Mouse (Mus musculus) adrenal gland, adult (tissue): ENCODE results near the gene Pum2.

Experiments used
- DNase-seq, 2 experiments: peaks; one replicate each; pipeline ENCODE4 v3.0.0; 2022 to 2023; ENCODE audit warnings: low spot score in 1 of 2; ENCODE audit not compliant: inconsistent age in 2 of 2

The Pum2 gene

DNA sequence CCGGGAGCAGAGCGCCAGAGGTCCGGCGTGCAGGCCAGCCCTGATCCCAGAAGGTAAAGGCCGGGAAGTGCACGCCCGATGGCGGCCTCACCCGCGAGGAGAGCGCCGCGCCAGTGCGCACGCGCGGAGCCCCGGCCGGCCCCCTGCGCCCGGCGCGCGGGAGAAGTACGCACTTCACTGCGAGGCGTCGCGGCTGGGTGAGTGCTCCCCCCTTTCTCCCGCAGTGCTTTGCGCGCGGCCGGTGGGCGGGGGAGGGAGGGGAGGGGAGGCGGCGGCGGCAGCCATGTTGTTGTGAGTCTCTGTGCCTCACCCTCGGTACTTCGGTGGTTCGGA is at the start of gene Pum2:
Pum2 (plus strand) TSS at position 161 of the 333 bp plus-strand sequence.
- peak; percentile 96 to 97 for DNase-seq

DNA sequence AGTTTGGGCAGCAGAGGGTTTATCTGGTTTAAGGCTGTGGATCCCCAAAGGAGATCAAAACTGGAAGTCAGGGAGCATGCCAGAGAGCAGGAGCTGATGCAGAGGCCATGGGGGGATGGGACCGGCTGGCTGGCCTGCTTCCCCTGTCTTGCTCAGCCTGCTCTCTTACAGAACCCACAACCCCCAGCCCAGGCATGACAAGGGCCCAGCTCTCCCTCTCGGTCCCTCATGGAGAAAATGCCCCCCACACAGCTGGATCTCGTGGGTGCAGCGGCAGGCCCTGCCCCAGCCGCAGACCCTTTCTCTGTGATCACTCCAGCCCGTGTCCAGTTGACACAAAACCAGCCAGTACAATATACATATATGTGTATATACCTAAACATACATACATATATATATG is 44.4 kb upstream of the Pum2 start:
- DNase-seq: peak in 1 of 2 experiments; percentile 15

DNA sequence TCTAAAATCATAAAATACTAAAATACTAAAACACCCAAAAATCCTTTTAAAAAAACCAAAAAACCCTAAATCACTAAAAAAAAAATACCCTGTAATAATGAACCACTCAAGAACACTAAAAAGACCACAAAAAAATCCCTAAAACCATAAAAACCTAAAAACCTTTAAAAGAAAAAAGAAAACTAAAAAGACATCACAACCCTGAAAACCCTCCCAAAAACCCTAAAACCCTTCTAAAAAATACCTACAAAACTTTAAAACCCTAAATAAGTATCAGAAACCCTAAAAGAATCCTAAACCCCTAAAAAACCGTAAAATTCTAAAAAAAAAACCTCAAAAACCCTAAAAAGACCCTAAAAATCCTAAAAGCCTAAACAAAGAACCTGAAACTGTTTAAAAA is 42.2 kb upstream of the Pum2 start:
- DNase-seq: no peak

GRCm38 (mm10) chr12:8632737-8633365 is 41.1 kb upstream of the Pum2 start:
- no peak for DNase-seq

- no peak for DNase-seq
Observed at GRCm38 (mm10) chr12:8634306-8634705, 39.6 kb upstream of the Pum2 start.

DNA sequence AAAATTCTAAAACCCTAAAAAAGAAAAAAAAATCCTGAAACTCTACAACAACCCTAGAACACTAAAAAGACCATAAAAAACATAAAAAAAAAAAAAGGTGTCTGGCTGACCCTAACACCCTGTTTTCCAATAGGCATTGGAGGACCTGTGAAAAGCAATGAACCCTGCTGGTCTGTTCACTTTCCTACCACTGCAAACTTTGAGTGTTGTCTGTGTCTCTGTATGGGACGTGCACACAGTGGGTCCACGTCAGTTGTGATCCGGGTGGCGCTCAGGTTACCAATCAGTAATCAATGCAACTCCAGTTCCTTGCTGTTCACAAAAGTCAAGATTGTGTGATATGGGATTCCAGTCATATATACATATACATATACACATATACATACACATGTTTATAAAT is 38.4 kb upstream of the Pum2 start:
- peak in 1 of 2 experiments; percentile 21 for DNase-seq

- peak in 1 of 2 experiments; percentile 50 for DNase-seq
Observed at GRCm38 (mm10) chr12:8636945-8637344, 37.0 kb upstream of the Pum2 start.

DNA sequence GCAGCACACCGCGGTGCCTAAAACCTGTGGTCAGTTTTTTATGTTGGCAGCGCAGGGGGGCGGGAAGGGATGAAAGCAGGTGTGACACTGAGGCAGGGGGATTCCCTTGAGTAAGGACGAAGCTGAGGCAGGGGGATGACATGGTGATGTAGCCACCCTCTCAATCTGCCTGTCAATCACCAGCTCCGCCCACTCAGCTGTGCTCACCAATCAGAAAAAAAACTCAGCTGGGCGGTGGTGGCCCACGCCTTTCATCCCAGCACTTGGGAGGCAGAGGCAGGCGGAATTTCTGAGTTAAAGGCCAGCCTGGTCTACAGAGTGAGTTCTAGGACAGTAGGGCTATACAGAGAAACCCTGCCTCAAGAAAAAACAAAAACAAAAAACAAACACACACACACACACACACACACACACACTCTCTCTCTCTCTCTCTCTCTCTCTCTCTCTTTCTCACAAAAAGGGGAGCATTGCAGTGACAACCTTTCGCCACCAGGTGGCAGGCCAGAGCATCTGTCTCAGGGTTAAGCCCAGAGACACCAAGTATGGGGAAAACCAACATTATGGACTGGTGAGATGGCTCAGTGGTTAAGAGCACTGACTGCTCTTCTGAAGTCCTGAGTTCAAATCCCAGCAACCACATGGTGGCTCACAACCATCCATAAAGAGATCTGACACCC is 35.4 kb upstream of the Pum2 start:
- DNase-seq: peak; percentile 72 to 92

DNA sequence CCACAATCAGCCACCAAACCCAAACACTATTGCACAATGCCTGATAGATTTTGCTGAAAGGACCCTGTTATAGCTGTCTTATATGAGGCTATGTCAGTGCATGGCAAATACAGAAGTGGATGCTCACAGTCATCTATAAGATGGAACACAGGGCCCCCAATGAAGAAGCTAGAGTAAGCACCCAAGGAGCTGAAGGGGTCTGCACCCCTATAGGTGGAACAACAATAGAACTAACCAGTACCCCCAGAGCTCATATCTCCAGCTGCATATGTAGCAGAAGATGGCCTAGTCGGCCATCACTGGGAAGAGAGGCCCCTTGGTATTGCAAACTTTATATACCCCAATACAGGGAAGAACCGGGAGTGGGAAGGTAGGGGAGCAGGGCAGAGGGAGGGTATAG is 33.7 kb upstream of the Pum2 start:
- peak in 1 of 2 experiments; percentile 60 for DNase-seq

- DNase-seq: peak; percentile 98 to 100
Observed at GRCm38 (mm10) chr12:8640711-8641424, 33.1 kb upstream of the Pum2 start.

DNA sequence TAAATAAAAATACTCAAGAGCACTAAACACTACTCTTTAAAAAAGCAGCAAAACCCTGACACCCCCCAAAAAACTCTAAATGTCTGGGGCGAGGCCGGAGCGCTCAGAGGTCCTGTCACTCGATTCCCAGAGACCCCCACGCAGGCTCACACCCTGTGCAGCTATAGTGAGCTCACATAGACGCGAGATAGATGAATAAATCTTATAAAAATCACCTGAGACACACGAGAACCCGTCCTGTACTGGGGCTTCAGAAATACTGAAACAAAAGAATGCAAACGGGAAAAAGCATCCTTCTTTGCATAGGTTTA is 32.6 kb upstream of the Pum2 start:
- no peak for DNase-seq

- DNase-seq: peak in 1 of 2 experiments; percentile 9
Observed at GRCm38 (mm10) chr12:8648211-8648610, 25.7 kb upstream of the Pum2 start.

DNA sequence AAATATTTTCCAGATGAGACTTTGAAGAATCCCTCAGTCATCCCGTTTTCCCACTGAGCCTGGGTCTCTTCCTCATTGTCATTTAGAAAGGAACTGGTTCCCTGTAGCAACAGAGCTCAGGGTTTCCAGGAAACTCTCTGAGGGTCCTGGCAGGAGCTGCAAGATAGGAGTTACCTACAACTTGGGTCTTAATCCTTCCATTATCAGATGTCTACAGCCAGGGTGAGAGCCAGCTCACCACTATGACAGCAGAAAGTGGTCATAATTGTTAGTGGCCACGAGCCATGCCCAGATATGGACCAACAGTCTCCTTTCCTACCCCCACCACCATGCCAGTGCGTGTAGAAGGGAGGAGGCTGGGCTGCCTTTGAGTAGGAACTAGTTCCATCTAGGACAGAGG is 23.9 kb upstream of the Pum2 start:
- peak in 1 of 2 experiments; percentile 11 for DNase-seq

DNA sequence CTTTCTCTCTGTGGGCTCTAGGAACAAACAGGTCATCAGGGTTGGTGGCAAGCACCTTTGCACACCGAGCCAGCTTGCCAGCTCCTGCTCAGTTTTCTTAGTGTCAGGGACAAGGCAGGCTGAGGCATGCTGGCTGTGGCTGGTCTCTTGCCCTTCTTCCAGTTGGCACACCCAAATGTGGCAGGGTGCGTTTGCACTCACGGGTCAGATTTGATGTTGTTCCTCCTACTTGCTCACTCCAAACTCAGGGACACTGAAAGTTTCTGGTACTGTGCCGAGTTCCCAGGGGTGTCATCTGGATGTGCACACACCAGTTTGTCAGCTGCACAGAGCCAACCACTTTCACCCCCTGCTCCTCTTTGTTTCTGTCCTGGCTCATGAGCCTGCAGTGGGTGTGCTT is 17.3 kb upstream of the Pum2 start:
- DNase-seq: no peak

DNA sequence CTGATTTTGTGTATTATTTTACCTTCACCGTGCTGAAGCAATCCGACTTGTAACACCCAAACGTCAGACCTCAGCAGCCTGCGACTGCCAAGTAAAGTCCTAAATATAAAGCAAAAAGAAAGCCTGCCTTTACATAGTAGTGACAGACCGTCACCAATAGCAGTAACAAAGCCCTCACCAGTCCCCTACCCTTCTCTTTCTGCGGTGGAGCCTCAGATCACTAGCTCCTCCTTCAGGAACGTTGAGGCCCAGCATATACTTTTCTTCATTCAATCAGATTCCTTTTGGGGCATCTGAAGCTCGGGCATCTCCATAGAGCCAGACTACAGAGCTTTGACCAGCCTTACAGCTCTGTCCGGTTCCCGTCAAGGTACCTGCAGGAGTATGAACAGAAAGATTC is 16.8 kb upstream of the Pum2 start:
- DNase-seq: no peak

DNA sequence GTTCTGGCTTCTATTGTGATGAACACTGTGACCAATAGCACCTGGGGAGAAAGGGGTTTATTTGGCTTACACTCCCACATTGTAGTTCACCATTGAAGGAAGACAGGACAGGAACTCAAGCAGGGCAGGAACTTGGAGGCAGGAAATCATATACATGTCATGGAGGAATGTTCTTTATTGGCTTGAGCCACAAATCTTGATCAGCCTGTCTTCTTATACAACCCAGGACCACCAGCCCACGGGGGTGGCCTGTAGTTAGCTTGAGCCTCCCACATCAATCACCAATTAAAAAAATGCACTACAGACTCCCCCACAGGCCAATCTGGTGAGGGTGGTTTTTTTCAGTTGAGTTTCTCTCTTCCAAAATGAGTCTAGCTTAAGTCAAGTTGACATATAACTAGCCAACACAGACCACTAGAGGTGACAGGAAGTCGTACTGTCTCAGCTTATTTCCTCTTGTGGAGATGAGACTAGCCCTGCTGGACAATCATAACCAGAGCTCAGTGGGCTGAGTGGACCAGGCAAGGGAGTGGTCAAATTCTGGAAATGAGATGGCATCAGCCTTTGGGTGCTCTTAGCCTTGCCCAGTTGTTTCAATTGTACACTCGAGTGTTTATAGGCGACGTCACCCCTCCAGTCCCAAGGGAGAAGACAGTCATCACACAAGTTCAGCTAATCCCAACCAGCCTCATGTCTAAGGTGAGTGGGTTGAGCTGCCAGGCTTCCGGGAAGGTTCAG is 16.1 kb upstream of the Pum2 start:
- DNase-seq: no peak

- DNase-seq: no peak
Observed at GRCm38 (mm10) chr12:8659406-8660279, 14.3 kb upstream of the Pum2 start.

DNA sequence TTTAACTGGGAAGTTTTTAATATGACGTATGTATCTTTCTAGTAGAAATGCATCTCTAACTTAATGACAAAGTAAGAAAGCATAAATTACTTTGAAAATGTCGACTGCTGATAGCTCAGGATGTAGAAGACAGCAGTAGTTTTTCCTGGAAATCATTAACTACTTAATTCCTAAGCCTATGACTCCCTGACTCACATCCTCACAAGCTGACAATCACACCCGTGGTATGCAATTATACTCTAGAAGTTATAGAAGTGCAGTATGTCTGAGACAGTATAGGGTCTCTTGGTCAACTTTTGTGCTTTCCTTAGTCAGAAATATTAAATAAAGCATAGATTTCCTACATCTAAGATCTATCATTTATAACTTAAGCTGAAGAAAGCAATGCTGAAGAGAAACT is 12.2 kb upstream of the Pum2 start:
- DNase-seq: no peak

GRCm38 (mm10) chr12:8662175-8662574 is 11.8 kb upstream of the Pum2 start:
- no peak for DNase-seq

- no peak for DNase-seq
Observed at GRCm38 (mm10) chr12:8662721-8663120, 11.2 kb upstream of the Pum2 start.
